Mouse (Mus musculus): ENCODE results near the gene Gm13698. TPM values are rescaled to one million over a fixed set of nuclear protein-coding genes. Genes with fewer than 3 reads are reported as not detected.
"Not testable (repeated sequence)": the region's sequence is repeated elsewhere in the genome, so short reads cannot be mapped to it uniquely, and the experiment has no call there.

The Gm13698 gene
- not detected in 2 replicates for polyA plus RNA-seq (2015; fragmentation: Nextera tagmentation; extraction: Ambion mirVana)

DNA sequence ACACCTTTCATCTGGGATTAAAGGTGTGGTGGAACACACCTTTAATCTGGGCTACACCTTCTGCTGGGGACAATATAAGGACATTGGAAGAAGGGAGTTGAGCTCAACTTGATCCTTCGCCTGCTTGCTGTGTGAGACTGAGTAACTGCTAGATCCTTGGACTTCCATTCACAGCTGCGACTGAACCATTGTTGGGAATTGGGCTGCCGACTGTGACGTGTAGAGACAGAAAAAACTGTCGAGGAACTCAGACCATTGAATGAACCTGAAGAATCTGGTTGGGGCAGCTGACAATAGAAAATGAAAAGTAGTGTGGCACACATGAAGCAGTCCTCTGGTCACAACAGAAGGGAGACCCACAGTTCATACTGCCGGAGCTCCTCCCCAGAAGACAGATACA, at the start of gene Gm13698:
TSS of gene Gm13698 (plus strand) at position 301 of the 400 bp plus-strand sequence.
- H3K9me3 ChIP-seq; H3K4me1 ChIP-seq (replicated peaks); H3K27me3 ChIP-seq (replicated peaks); H3K4me3 ChIP-seq (replicated peaks); ATAC-seq; H3K9ac ChIP-seq; H3K36me3 ChIP-seq; H3K4me2 ChIP-seq (replicated peaks); H3K27ac ChIP-seq: not testable (repeated sequence)
- WGBS = no CpG with 5 or more reads among the region's 6 CpGs

DNA sequence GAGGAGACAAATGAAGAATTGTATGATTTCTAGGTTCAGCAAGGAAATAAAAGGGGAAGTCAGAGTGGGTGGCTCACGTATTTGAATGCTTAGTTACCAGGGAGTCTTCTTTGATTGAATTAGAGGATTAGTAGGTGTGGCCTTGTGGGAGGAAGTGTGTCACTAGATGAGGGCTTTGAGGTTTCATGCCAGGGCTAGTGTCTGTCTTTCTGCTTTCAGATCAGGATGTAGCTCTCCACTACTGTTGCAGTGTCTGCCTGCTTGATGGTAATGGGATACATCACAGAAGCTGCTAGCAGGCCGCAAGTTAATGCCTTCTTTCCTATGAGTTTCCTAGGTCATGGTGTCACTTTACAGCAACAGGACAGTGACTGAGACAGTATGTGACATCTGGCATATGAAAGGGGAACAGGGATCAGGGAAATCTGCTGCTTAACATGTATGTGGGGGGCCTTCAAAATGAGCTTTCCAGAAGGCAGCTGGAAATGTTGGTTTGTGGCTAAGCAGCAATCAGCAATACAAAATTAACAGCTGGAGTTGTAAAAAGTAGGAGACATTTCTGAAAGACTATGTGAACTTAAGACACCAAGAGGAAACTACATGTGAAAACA, 25.9 kb upstream of the Gm13698 start:
- no peak overlapping the region for H3K9ac ChIP-seq
- H3K36me3 ChIP-seq = no peaks in the 10 kb centered on the region
- H3K4me3 ChIP-seq (replicated peaks) = no peak overlapping the region
- no peaks in the 10 kb centered on the region for H3K4me1 ChIP-seq (replicated peaks)
- H3K27me3 ChIP-seq (replicated peaks) = no peaks in the 10 kb centered on the region
- H3K4me2 ChIP-seq (replicated peaks) = no peak overlapping the region
- no peaks in the 10 kb centered on the region for H3K9me3 ChIP-seq
- H3K27ac ChIP-seq = no peak overlapping the region
- WGBS = 59% methylated on average over 2 of the region's 2 CpGs
- ATAC-seq = no peak

DNA sequence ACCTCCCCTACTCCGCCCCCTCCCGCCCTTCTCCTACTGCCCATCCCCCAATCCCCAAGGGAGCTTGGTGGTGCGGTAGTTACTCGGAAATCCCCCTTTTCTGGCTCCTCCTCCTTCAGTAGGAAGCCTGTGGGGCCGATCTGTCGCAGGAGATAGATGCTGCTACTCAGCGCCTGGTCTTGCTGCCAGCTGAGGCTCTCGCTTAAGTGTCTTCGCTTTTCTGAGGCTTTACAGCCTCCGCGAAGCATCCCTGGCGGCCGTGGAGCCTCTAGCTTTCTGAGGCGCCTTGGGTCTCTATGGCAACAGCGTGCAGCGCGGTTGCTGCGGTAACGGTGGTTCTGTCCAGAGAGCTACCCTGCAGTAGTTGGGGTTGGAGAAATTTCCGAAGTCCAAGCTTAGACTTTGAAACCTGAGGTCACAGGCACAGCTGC, 14.5 kb upstream of the Gm13698 start, which contains the start of gene Zswim2:
TSS of gene Zswim2 (minus strand) at position 298 of the 431 bp plus-strand sequence.
- Histone ChIP-seq H3K9me3 (no peaks in the 10 kb centered on the region), H3K27me3 (replicated peaks) (no peaks in the 10 kb centered on the region), H3K4me3 (replicated peaks) (peak within 1 kb of the TSS; percentile 11; the same call in 1 of the 2 replicates), H3K4me1 (replicated peaks) (0 out of 2 replicates have a peak, but pooled peaks cover 4% of the 10 kb centered on the region), H3K4me2 (replicated peaks) (peak within 1 kb of the TSS; percentile 56), H3K36me3 (no peaks in the 10 kb centered on the region), H3K9ac (no peak within 1 kb of the TSS), H3K27ac (no peak within 1 kb of the TSS)
- peak; percentile 86 for ATAC-seq
- WGBS = 1% methylated on average over 20 of the region's 20 CpGs

DNA sequence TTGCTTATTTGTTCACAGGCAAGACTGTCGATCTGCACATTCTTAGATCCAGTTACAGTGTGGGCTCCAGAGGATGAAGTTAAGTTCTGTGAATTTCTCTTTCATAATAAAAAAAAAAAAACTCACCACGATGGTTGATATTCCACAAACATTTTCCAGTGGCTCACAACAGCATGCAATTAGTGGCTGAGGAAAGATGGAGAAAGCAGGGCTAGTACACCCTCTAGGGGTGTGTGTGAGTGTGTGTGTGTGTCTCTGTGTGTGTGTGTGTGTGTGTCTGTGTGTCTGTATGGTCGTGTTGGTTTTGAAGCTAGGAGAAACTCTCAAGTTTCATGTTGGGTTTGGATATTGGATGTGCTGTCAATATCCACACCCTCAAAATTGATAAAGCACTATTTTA, 14.1 kb upstream of the Gm13698 start:
- Histone ChIP-seq H3K4me2 (replicated peaks) (peak overlapping the region; percentile 56; the same call in 1 of the 2 replicates), H3K4me3 (replicated peaks) (no peak overlapping the region), H3K9me3 (no peaks in the 10 kb centered on the region), H3K36me3 (no peaks in the 10 kb centered on the region), H3K4me1 (replicated peaks) (0 out of 2 replicates have a peak, but pooled peaks cover 4% of the 10 kb centered on the region), H3K9ac (no peak overlapping the region), H3K27me3 (replicated peaks) (no peaks in the 10 kb centered on the region), H3K27ac (no peak overlapping the region)
- WGBS = 45% methylated on average over 3 of the region's 3 CpGs
- no peak for ATAC-seq

DNA sequence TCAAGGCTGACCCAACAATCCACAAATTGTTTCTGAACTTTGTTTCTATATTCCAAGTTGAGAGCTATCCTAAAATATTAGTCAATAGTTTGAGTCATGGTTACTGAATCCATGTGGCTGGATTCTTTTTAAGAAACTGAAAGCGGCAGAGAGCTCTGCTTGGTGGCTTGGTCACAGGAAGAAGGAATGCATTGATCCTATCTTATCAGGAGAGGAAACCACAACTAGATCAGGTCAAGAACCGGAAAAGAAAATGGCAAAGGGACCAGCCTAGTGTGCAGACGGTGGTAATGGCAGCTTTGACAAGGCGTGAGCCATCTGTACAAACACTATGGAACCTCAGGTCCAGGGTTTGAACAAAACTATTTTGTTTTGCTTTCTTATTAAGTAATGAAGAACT, 13.7 kb upstream of the Gm13698 start:
- no peak for ATAC-seq
- no peak overlapping the region for H3K4me3 ChIP-seq (replicated peaks)
- WGBS = 64% methylated on average over 4 of the region's 4 CpGs
- no peaks in the 10 kb centered on the region for H3K36me3 ChIP-seq
- H3K27me3 ChIP-seq (replicated peaks) = no peaks in the 10 kb centered on the region
- H3K27ac ChIP-seq = no peak overlapping the region
- H3K4me2 ChIP-seq (replicated peaks) = no peak overlapping the region
- H3K4me1 ChIP-seq (replicated peaks) = 0 out of 2 replicates have a peak, but pooled peaks cover 4% of the 10 kb centered on the region
- no peaks in the 10 kb centered on the region for H3K9me3 ChIP-seq
- no peak overlapping the region for H3K9ac ChIP-seq

DNA sequence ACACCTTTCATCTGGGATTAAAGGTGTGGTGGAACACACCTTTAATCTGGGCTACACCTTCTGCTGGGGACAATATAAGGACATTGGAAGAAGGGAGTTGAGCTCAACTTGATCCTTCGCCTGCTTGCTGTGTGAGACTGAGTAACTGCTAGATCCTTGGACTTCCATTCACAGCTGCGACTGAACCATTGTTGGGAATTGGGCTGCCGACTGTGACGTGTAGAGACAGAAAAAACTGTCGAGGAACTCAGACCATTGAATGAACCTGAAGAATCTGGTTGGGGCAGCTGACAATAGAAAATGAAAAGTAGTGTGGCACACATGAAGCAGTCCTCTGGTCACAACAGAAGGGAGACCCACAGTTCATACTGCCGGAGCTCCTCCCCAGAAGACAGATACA, 5.7 kb downstream of the Gm13698 start, which contains the start of gene Gm13693:
TSS of gene Gm13693 (plus strand) at position 301 of the 400 bp plus-strand sequence.
- ATAC-seq; H3K27ac ChIP-seq; H3K9ac ChIP-seq; H3K4me3 ChIP-seq (replicated peaks); H3K4me2 ChIP-seq (replicated peaks); H3K36me3 ChIP-seq; H3K27me3 ChIP-seq (replicated peaks); H3K4me1 ChIP-seq (replicated peaks); H3K9me3 ChIP-seq: not testable (repeated sequence)
- WGBS = no CpG with 5 or more reads among the region's 6 CpGs

DNA sequence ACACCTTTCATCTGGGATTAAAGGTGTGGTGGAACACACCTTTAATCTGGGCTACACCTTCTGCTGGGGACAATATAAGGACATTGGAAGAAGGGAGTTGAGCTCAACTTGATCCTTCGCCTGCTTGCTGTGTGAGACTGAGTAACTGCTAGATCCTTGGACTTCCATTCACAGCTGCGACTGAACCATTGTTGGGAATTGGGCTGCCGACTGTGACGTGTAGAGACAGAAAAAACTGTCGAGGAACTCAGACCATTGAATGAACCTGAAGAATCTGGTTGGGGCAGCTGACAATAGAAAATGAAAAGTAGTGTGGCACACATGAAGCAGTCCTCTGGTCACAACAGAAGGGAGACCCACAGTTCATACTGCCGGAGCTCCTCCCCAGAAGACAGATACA, 11.5 kb downstream of the Gm13698 start, which contains the start of gene Gm13695:
TSS of gene Gm13695 (plus strand) at position 301 of the 400 bp plus-strand sequence.
- not testable (repeated sequence) for H3K4me1 ChIP-seq (replicated peaks); H3K27ac ChIP-seq; H3K36me3 ChIP-seq; H3K9ac ChIP-seq; H3K27me3 ChIP-seq (replicated peaks); H3K9me3 ChIP-seq; H3K4me2 ChIP-seq (replicated peaks); H3K4me3 ChIP-seq (replicated peaks); ATAC-seq
- no CpG with 5 or more reads among the region's 6 CpGs for WGBS

DNA sequence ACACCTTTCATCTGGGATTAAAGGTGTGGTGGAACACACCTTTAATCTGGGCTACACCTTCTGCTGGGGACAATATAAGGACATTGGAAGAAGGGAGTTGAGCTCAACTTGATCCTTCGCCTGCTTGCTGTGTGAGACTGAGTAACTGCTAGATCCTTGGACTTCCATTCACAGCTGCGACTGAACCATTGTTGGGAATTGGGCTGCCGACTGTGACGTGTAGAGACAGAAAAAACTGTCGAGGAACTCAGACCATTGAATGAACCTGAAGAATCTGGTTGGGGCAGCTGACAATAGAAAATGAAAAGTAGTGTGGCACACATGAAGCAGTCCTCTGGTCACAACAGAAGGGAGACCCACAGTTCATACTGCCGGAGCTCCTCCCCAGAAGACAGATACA, 17.3 kb downstream of the Gm13698 start, which contains the start of gene Gm13696:
TSS of gene Gm13696 (plus strand) at position 301 of the 400 bp plus-strand sequence.
- not testable (repeated sequence) for H3K4me3 ChIP-seq (replicated peaks); ATAC-seq; H3K4me2 ChIP-seq (replicated peaks); H3K9me3 ChIP-seq; H3K27ac ChIP-seq; H3K4me1 ChIP-seq (replicated peaks); H3K9ac ChIP-seq; H3K36me3 ChIP-seq; H3K27me3 ChIP-seq (replicated peaks)
- no CpG with 5 or more reads among the region's 6 CpGs for WGBS

DNA sequence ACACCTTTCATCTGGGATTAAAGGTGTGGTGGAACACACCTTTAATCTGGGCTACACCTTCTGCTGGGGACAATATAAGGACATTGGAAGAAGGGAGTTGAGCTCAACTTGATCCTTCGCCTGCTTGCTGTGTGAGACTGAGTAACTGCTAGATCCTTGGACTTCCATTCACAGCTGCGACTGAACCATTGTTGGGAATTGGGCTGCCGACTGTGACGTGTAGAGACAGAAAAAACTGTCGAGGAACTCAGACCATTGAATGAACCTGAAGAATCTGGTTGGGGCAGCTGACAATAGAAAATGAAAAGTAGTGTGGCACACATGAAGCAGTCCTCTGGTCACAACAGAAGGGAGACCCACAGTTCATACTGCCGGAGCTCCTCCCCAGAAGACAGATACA, 23.1 kb downstream of the Gm13698 start, which contains the start of gene Gm13694:
TSS of gene Gm13694 (plus strand) at position 301 of the 400 bp plus-strand sequence.
- H3K9me3 ChIP-seq; ATAC-seq; H3K36me3 ChIP-seq; H3K4me2 ChIP-seq (replicated peaks); H3K27me3 ChIP-seq (replicated peaks); H3K4me1 ChIP-seq (replicated peaks); H3K27ac ChIP-seq; H3K4me3 ChIP-seq (replicated peaks); H3K9ac ChIP-seq: not testable (repeated sequence)
- WGBS = no CpG with 5 or more reads among the region's 6 CpGs

DNA sequence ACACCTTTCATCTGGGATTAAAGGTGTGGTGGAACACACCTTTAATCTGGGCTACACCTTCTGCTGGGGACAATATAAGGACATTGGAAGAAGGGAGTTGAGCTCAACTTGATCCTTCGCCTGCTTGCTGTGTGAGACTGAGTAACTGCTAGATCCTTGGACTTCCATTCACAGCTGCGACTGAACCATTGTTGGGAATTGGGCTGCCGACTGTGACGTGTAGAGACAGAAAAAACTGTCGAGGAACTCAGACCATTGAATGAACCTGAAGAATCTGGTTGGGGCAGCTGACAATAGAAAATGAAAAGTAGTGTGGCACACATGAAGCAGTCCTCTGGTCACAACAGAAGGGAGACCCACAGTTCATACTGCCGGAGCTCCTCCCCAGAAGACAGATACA, 28.9 kb downstream of the Gm13698 start, which contains the start of gene Gm13697:
TSS of gene Gm13697 (plus strand) at position 301 of the 400 bp plus-strand sequence.
- not testable (repeated sequence) for H3K9me3 ChIP-seq; H3K27ac ChIP-seq; H3K9ac ChIP-seq; H3K27me3 ChIP-seq (replicated peaks); H3K36me3 ChIP-seq; H3K4me1 ChIP-seq (replicated peaks); H3K4me2 ChIP-seq (replicated peaks); ATAC-seq; H3K4me3 ChIP-seq (replicated peaks)
- no CpG with 5 or more reads among the region's 6 CpGs for WGBS

DNA sequence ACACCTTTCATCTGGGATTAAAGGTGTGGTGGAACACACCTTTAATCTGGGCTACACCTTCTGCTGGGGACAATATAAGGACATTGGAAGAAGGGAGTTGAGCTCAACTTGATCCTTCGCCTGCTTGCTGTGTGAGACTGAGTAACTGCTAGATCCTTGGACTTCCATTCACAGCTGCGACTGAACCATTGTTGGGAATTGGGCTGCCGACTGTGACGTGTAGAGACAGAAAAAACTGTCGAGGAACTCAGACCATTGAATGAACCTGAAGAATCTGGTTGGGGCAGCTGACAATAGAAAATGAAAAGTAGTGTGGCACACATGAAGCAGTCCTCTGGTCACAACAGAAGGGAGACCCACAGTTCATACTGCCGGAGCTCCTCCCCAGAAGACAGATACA, 34.8 kb downstream of the Gm13698 start, which contains the start of gene Gm13691:
TSS of gene Gm13691 (plus strand) at position 301 of the 400 bp plus-strand sequence.
- not testable (repeated sequence) for H3K4me2 ChIP-seq (replicated peaks); H3K27me3 ChIP-seq (replicated peaks); H3K4me3 ChIP-seq (replicated peaks); ATAC-seq; H3K27ac ChIP-seq; H3K4me1 ChIP-seq (replicated peaks); H3K9me3 ChIP-seq; H3K9ac ChIP-seq; H3K36me3 ChIP-seq
- no CpG with 5 or more reads among the region's 6 CpGs for WGBS

DNA sequence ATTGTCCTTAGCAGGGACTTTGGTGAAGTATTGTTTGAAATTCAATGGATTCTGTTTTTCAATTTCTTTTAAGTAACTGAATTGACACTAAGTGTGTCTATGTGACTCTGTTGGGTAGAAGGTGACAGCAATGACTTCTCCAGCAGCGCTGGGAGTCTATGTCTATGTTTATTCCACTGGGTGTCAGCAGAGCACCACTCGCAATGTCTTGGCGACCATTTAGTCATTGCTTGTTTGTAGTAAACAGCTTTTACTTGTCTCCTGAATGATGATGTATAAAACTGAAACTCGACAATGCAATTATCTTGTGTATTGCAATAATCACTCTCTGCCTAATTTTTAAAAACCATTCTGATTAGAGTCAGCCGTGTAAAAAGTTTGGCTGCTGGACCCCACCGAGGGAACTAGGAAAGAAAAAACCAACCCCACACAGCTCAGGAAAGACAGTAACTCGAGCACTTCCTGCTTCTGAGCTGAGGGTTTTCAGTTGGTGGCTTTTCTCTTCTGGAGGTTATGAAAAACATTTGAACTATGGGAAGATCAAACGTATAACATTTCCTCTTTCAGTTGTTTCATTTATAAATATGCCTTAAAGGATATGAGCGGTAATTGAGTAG, 38.3 kb downstream of the Gm13698 start:
- H3K9ac ChIP-seq; H3K4me1 ChIP-seq (replicated peaks); H3K27me3 ChIP-seq (replicated peaks); H3K27ac ChIP-seq; H3K36me3 ChIP-seq; ATAC-seq; H3K9me3 ChIP-seq; H3K4me2 ChIP-seq (replicated peaks); H3K4me3 ChIP-seq (replicated peaks): not testable (repeated sequence)
- whole genome bisulfite sequencing = 43% methylated on average over 8 of the region's 9 CpGs

Measured in intestine, embryonic 15.5 days (tissue).